Mouse (Mus musculus) adrenal gland, postnatal 36 days (tissue): Measurements from ENCODE around the gene Slc51b. TPM values are rescaled to one million over a fixed set of nuclear protein-coding genes. Genes with fewer than 3 reads are reported as not detected.
A peak's percentile ranks its signal among the peaks of the same experiment; 100 is the strongest.

ENCODE experiments used
- DNase-seq, 2 experiments: peaks; one replicate each; pipeline ENCODE4 v3.0.0; 2021; ENCODE audit warnings: mixed read lengths in 1 of 2
- total RNA-seq, 2 experiments: library from RNA; stranded (reverse); gene quantifications; 2 replicates each; pipeline ENCODE4 v1.2.3; 2021

The Slc51b gene
- total RNA-seq, 2 experiments from 2014 or later = not detected

DNA sequence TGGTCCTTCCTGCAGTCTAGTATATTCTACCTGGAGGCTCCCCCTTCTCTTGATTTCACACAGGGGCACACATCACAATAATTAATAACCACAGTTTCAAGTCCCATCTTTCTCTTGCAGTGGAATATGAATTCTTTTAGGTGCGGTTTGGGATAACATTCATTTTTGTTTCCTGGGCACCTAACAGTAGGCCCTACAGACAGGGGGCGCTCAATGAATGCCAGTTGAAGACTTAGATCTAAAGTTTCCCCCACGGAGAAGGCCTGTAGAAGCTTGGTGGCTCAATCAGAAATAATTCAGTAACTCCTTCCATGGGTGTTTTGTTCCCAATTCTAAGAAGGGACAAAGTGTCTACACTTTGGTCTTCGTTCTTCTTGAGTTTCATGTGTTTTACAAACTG, 50.3 kb downstream of the Slc51b start:
- peak; percentile 42 to 64 for DNase-seq

DNA sequence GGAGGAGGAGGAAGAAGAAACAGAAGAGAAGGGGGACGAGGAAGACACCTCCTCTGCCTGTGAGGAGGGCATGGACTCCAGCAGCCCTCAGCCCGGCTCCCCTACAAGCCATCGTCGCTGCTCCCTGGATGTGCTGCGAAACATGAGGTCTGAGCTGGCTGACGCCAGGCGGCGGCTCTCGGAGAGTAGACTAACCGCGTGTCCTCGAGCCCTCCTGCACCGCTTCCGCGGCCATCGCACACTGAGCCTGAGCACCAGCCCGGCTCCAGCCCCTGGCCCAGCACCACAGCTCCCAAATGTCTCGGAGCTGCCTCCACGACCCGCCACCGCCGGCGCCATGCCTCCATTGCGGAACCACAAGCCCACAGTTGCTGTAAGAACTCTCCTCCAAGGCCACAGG, 51.0 kb downstream of the Slc51b start:
- DNase-seq = no peak

DNA sequence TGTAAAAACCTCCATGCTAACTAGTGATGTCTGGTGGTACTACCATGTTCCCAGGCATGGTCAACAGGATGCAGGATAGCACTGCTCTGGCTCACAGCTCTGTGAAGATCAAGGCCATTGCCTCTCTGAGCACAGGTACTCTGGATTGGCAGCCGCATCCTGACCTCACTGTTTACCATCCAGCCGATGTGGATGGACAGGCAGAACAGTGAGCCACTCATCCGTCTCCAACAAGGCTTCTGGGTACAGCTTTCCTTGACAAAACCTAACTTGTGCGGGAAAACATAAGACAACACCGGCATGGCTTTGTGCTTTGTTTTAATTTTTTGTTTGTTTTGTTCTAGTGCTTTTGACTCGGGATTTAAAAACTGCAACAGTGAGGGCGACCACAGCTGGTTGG, 57.0 kb downstream of the Slc51b start:
- DNase-seq = no peak

DNA sequence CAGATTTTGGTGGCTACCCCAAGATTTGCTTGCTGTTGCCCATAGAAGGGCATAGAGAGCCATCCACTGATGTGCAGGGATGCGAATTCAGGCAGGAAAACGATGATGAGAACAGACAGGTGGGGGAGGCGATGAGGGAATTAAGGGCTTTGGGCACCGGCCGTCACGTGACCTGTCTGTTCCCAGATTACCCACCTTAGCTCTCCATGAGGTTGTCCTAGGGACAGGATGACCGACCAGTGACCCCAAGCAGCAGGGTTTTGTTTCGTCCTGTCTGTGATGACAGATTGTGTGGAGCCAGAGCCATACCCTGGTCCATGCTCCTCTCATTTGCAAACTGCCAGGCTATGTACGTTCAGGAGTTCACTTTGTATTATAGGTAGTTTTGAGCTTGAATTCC, 59.1 kb downstream of the Slc51b start:
- DNase-seq = no peak

Other genes starting within 250 kb of the Slc51b start
- gene Parp16, start 227.6 kb downstream of the Slc51b start, total RNA-seq = 10 to 100 TPM; 11.8 to 21.2 TPM
- 1 to 10 TPM; 4.7 to 6.2 TPM for gene Cilp, start 157.8 kb downstream of the Slc51b start, total RNA-seq
- 10 to 100 TPM; 65.6 to 75.8 TPM for gene Clpx, start 128.7 kb downstream of the Slc51b start, total RNA-seq
- gene Pdcd7, start 76.9 kb downstream of the Slc51b start, total RNA-seq = 10 to 100 TPM; 17.8 to 18.6 TPM
- gene Ubap1l, start 61.9 kb downstream of the Slc51b start, total RNA-seq = 1 to 10 TPM in 1 of 2 experiments, under 1 TPM in 1; 0.60 to 1.0 TPM
- under 1 TPM; 0.10 to 0.26 TPM for gene Kbtbd13, start 31.3 kb downstream of the Slc51b start, total RNA-seq
- gene Rasl12, start 24.4 kb downstream of the Slc51b start, total RNA-seq = 10 to 100 TPM; 11.9 to 12.7 TPM
- gene Mtfmt, start 12.8 kb upstream of the Slc51b start, total RNA-seq = 10 to 100 TPM; 13.4 to 14.2 TPM
- gene Spg21, start 38.0 kb upstream of the Slc51b start, total RNA-seq = 10 to 100 TPM; 61.9 to 70.4 TPM
- gene Ankdd1a, start 97.2 kb upstream of the Slc51b start, total RNA-seq = 1 to 10 TPM; 2.0 to 3.4 TPM
- gene Plekho2, start 157.1 kb upstream of the Slc51b start, total RNA-seq = 10 to 100 TPM; 56.6 to 71.5 TPM
- gene Pif1, start 164.2 kb upstream of the Slc51b start, total RNA-seq = under 1 TPM; 0.46 to 0.92 TPM
- 10 to 100 TPM; 51.1 to 67.3 TPM for gene Rbpms2, start 206.7 kb upstream of the Slc51b start, total RNA-seq
- gene Oaz2, start 245.0 kb upstream of the Slc51b start, total RNA-seq = 100 to 1,000 TPM; 128 to 130 TPM